Mouse (Mus musculus): Measurements from ENCODE around the gene Zfp263.

- TF ChIP-seq CTCF (IDR thresholded peaks at IDR 0.05; ENCODE audit: low read depth) (no peak), EP300 (optimal IDR thresholded peaks at IDR 0.05) (no peak)
Measured at GRCm38 (mm10) chr16:3776365-3776764, 32.5 kb downstream of the Zfp263 start.

Measured in stomach, postnatal 0 days (tissue).